Mouse (Mus musculus) limb, embryonic 11.5 days (tissue): ENCODE data around the gene Xrcc2. TPM values are rescaled to one million over a fixed set of nuclear protein-coding genes. Genes with fewer than 3 reads are reported as not detected.
A peak's percentile ranks its signal among the peaks of the same experiment; 100 is the strongest.

ENCODE experiments used
- ATAC-seq: fragments of 200-750 bp; cut with Nextera tagmentation; 2 replicates; pipeline ENCODE4 v1.8.0; 2017; ENCODE audit warnings: low read depth; ENCODE audit not compliant: insufficient number of reproducible peaks, low FRiP score, low TSS enrichment
- DNase-seq: peaks from one replicate; pipeline ENCODE4 v3.0.0-alpha.2; 2015; ENCODE audit warnings: low spot score
- H3K27ac ChIP-seq: fragments of 300-500 bp; sonication (generic); replicated peaks from 2 replicates; pipeline ENCODE4 v1.5.1; 2014; ENCODE audit warnings: low read depth, mild to moderate bottlenecking, low read length
- H3K27me3 ChIP-seq: fragments of 300-500 bp; sonication (generic); 2 replicates; pipeline ENCODE4 v1.6.1; 2014; ENCODE audit warnings: mild to moderate bottlenecking, low read length, mixed read lengths; ENCODE audit not compliant: control insufficient read depth, insufficient read depth
- H3K36me3 ChIP-seq: fragments of 300-500 bp; sonication (generic); 2 replicates; pipeline ENCODE4 v1.6.1; 2014; ENCODE audit warnings: mild to moderate bottlenecking, low read length, moderate library complexity, mixed read lengths; ENCODE audit not compliant: control insufficient read depth, insufficient read depth
- H3K4me1 ChIP-seq: fragments of 300-500 bp; sonication (generic); 2 replicates; pipeline ENCODE4 v1.6.1; 2014; ENCODE audit warnings: low read length, mixed read lengths; ENCODE audit not compliant: control insufficient read depth, insufficient read depth
- H3K4me2 ChIP-seq: fragments of 300-500 bp; sonication (generic); 2 replicates; pipeline ENCODE4 v1.6.1; 2014; ENCODE audit warnings: low read depth, mild to moderate bottlenecking, moderate library complexity; ENCODE audit not compliant: severe bottlenecking
- H3K4me3 ChIP-seq: fragments of 300-500 bp; sonication (generic); 2 replicates; pipeline ENCODE4 v1.5.1; 2014; ENCODE audit warnings: low read depth, low read length
- H3K9ac ChIP-seq: fragments of 300-500 bp; sonication (generic); 2 replicates; pipeline ENCODE4 v1.6.1; 2014; ENCODE audit warnings: mild to moderate bottlenecking, low read length
- H3K9me3 ChIP-seq: fragments of 300-500 bp; sonication (generic); 2 replicates; pipeline ENCODE4 v1.6.1; 2016; ENCODE audit warnings: low read length; ENCODE audit not compliant: control insufficient read depth
- WGBS: fragments of 180-500 bp; shearing (Covaris S2); extraction: QIAGEN DNeasy Blood & Tissue Kit; methylation state at CpG from one replicate; pipeline ENCODE4 v1.1.7; 2014; 5-methylcytosine and 5-hydroxymethylcytosine counted together
- polyA plus RNA-seq: library from polyadenylated mRNA; unstranded; fragments of >200 nt; fragmentation: Nextera tagmentation; extraction: Ambion mirVana; gene quantifications from 2 replicates; pipeline ENCODE4 v1.2.1, GENCODE M21; 2014

Gene Xrcc2
- polyA plus RNA-seq, 1 experiment from 2014 or later = 13.0 TPM

- H3K9me3 ChIP-seq = no peaks in the 10 kb centered on the region
- H3K4me1 ChIP-seq = no peaks in the 10 kb centered on the region
- no peak overlapping the region for H3K9ac ChIP-seq
- no peak for DNase-seq
- no peak for ATAC-seq
- no peak overlapping the region for H3K4me3 ChIP-seq
- peaks cover 7% of the 10 kb centered on the region; the same call in 1 of the 2 replicates for H3K36me3 ChIP-seq
- no peak overlapping the region for H3K4me2 ChIP-seq
- no peaks in the 10 kb centered on the region for H3K27me3 ChIP-seq
- 88% methylated on average over 7 of the region's 7 CpGs for WGBS
- H3K27ac ChIP-seq = no peak overlapping the region
These were observed 7.7 kb downstream of the Xrcc2 start for GRCm38 (mm10) chr5:25697941-25698340.

- WGBS = 95% methylated on average over 7 of the region's 7 CpGs
- H3K9ac ChIP-seq = no peak overlapping the region
- ATAC-seq = no peak
These were observed 9.4 kb downstream of the Xrcc2 start for GRCm38 (mm10) chr5:25696256-25696655.

GRCm38 (mm10) chr5:25695786-25696185 lies 9.8 kb downstream of the Xrcc2 start:
- Histone ChIP-seq H3K4me1 (no peaks in the 10 kb centered on the region), H3K9me3 (no peaks in the 10 kb centered on the region), H3K4me3 (no peak overlapping the region), H3K4me2 (no peak overlapping the region), H3K27me3 (no peaks in the 10 kb centered on the region), H3K36me3 (peaks cover 7% of the 10 kb centered on the region; the same call in 1 of the 2 replicates), H3K9ac (no peak overlapping the region), H3K27ac (no peak overlapping the region)
- DNase-seq = no peak
- no peak for ATAC-seq
- WGBS = 81% methylated on average over 6 of the region's 6 CpGs

More at GRCm38 (mm10) chr5:25696256-25696655, 9.4 kb downstream of the Xrcc2 start:
- no peak for DNase-seq
- Histone ChIP-seq H3K9me3 (no peaks in the 10 kb centered on the region), H3K27me3 (no peaks in the 10 kb centered on the region), H3K4me1 (no peaks in the 10 kb centered on the region), H3K36me3 (peaks cover 7% of the 10 kb centered on the region; the same call in 1 of the 2 replicates), H3K4me2 (no peak overlapping the region), H3K4me3 (no peak overlapping the region), H3K27ac (no peak overlapping the region)

- no peak for ATAC-seq
- 88% methylated on average over 31 of the region's 31 CpGs for WGBS
- no peak overlapping the region for H3K4me3 ChIP-seq
These were observed 33.7 kb downstream of the Xrcc2 start for GRCm38 (mm10) chr5:25671696-25672520.

GRCm38 (mm10) chr5:25671051-25671450 lies 34.6 kb downstream of the Xrcc2 start:
- no peak overlapping the region for H3K4me2 ChIP-seq
- no peaks in the 10 kb centered on the region for H3K4me1 ChIP-seq
- no peaks in the 10 kb centered on the region for H3K27me3 ChIP-seq
- no peaks in the 10 kb centered on the region for H3K9me3 ChIP-seq
- WGBS = 74% methylated on average over 3 of the region's 3 CpGs
- H3K9ac ChIP-seq = no peak overlapping the region
- no peak overlapping the region for H3K4me3 ChIP-seq
- no peak for DNase-seq
- no peak overlapping the region for H3K27ac ChIP-seq
- ATAC-seq = no peak
- no peaks in the 10 kb centered on the region for H3K36me3 ChIP-seq

More at GRCm38 (mm10) chr5:25671696-25672520, 33.7 kb downstream of the Xrcc2 start:
- Histone ChIP-seq H3K9ac (no peak overlapping the region), H3K9me3 (no peaks in the 10 kb centered on the region), H3K4me1 (no peaks in the 10 kb centered on the region), H3K4me2 (no peak overlapping the region), H3K27ac (no peak overlapping the region), H3K27me3 (no peaks in the 10 kb centered on the region), H3K36me3 (no peaks in the 10 kb centered on the region)
- no peak for DNase-seq

GRCm38 (mm10) chr5:25668306-25668705 lies 37.3 kb downstream of the Xrcc2 start:
- Histone ChIP-seq H3K9me3 (no peaks in the 10 kb centered on the region), H3K4me1 (0 out of 2 replicates have a peak, but pooled peaks cover 3% of the 10 kb centered on the region), H3K27me3 (no peaks in the 10 kb centered on the region), H3K36me3 (no peaks in the 10 kb centered on the region), H3K4me2 (no peak overlapping the region), H3K4me3 (no peak overlapping the region), H3K27ac (no peak overlapping the region), H3K9ac (no peak overlapping the region)
- ATAC-seq = no peak
- WGBS = 78% methylated on average over 9 of the region's 9 CpGs
- DNase-seq = no peak

- Histone ChIP-seq H3K27ac (no peak overlapping the region), H3K9ac (no peak overlapping the region), H3K9me3 (no peaks in the 10 kb centered on the region), H3K4me1 (0 out of 2 replicates have a peak, but pooled peaks cover 3% of the 10 kb centered on the region), H3K36me3 (no peaks in the 10 kb centered on the region), H3K27me3 (no peaks in the 10 kb centered on the region), H3K4me2 (no peak overlapping the region), H3K4me3 (no peak overlapping the region)
- DNase-seq = no peak
- WGBS = 63% methylated on average over 9 of the region's 9 CpGs
- no peak for ATAC-seq
These were observed 38.9 kb downstream of the Xrcc2 start for GRCm38 (mm10) chr5:25666684-25667083.

GRCm38 (mm10) chr5:25666108-25666507 lies 39.5 kb downstream of the Xrcc2 start:
- H3K36me3 ChIP-seq = no peaks in the 10 kb centered on the region
- 0 out of 2 replicates have a peak, but pooled peaks cover 3% of the 10 kb centered on the region for H3K4me1 ChIP-seq
- no peak overlapping the region for H3K9ac ChIP-seq
- no peak overlapping the region for H3K27ac ChIP-seq
- no peaks in the 10 kb centered on the region for H3K27me3 ChIP-seq
- 18% methylated on average over 4 of the region's 4 CpGs for WGBS
- no peaks in the 10 kb centered on the region for H3K9me3 ChIP-seq
- H3K4me2 ChIP-seq = no peak overlapping the region
- DNase-seq (peak; percentile 69), ATAC-seq (peak; percentile 71)
- no peak overlapping the region for H3K4me3 ChIP-seq
